Mouse (Mus musculus) liver, embryonic 11.5 days (tissue): ENCODE data around the gene 2300002M23Rik. TPM values are rescaled to one million over a fixed set of nuclear protein-coding genes. Genes with fewer than 3 reads are reported as not detected.

ENCODE experiments used
- ATAC-seq: fragments of 200-750 bp; cut with Nextera tagmentation; replicated peaks from 2 replicates; pipeline ENCODE4 v1.8.0; 2017; ENCODE audit warnings: moderate number of reproducible peaks, mild to moderate bottlenecking, moderate TSS enrichment, moderate library complexity; ENCODE audit not compliant: low FRiP score
- DNase-seq: peaks from one replicate; pipeline ENCODE4 v3.0.0-alpha.2; 2017; ENCODE audit warnings: low spot score
- H3K27ac ChIP-seq: fragments of 300-500 bp; sonication (generic); 2 replicates; pipeline ENCODE4 v1.5.1; 2014; ENCODE audit warnings: mild to moderate bottlenecking, low read depth, low read length, control low read depth
- H3K27me3 ChIP-seq: fragments of 300-500 bp; sonication (generic); replicated peaks from 2 replicates; pipeline ENCODE4 v1.6.1; 2014; ENCODE audit warnings: low read length, mixed read lengths; ENCODE audit not compliant: control insufficient read depth, insufficient read depth
- H3K36me3 ChIP-seq: fragments of 300-500 bp; sonication (generic); 2 replicates; pipeline ENCODE4 v1.6.1; 2014; ENCODE audit warnings: mild to moderate bottlenecking, low read length, moderate library complexity, mixed read lengths; ENCODE audit not compliant: control insufficient read depth, insufficient read depth
- H3K4me1 ChIP-seq: fragments of 300-500 bp; sonication (generic); replicated peaks from 2 replicates; pipeline ENCODE4 v1.6.1; 2014; ENCODE audit warnings: low read length, mixed read lengths; ENCODE audit not compliant: control insufficient read depth, insufficient read depth
- H3K4me2 ChIP-seq: fragments of 300-500 bp; sonication (generic); 2 replicates; pipeline ENCODE4 v1.6.1; 2014; ENCODE audit warnings: mild to moderate bottlenecking, control low read depth, moderate library complexity
- H3K4me3 ChIP-seq: fragments of 300-500 bp; sonication (generic); 2 replicates; pipeline ENCODE4 v1.5.1; 2014; ENCODE audit warnings: low read depth, low read length, control low read depth
- H3K9ac ChIP-seq: fragments of 300-500 bp; sonication (generic); 2 replicates; pipeline ENCODE4 v1.6.1; 2014; ENCODE audit warnings: low read depth, low read length, control low read depth
- H3K9me3 ChIP-seq: fragments of 300-500 bp; sonication (generic); 2 replicates; pipeline ENCODE4 v1.6.1; 2016; ENCODE audit warnings: low read length, inconsistent platforms, mixed read lengths; ENCODE audit not compliant: control insufficient read depth
- WGBS: fragments of 180-500 bp; shearing (Covaris S2); extraction: QIAGEN DNeasy Blood & Tissue Kit; methylation state at CpG from one replicate; pipeline ENCODE4 v1.1.7; 2014; 5-methylcytosine and 5-hydroxymethylcytosine counted together
- polyA plus RNA-seq: library from polyadenylated mRNA; unstranded; fragments of >200 nt; fragmentation: Nextera tagmentation; extraction: Ambion mirVana; gene quantifications from 2 replicates; pipeline ENCODE4 v1.2.1, GENCODE M21; 2014

The 2300002M23Rik gene
- polyA plus RNA-seq, 1 experiment from 2014 or later, result not detected

DNA sequence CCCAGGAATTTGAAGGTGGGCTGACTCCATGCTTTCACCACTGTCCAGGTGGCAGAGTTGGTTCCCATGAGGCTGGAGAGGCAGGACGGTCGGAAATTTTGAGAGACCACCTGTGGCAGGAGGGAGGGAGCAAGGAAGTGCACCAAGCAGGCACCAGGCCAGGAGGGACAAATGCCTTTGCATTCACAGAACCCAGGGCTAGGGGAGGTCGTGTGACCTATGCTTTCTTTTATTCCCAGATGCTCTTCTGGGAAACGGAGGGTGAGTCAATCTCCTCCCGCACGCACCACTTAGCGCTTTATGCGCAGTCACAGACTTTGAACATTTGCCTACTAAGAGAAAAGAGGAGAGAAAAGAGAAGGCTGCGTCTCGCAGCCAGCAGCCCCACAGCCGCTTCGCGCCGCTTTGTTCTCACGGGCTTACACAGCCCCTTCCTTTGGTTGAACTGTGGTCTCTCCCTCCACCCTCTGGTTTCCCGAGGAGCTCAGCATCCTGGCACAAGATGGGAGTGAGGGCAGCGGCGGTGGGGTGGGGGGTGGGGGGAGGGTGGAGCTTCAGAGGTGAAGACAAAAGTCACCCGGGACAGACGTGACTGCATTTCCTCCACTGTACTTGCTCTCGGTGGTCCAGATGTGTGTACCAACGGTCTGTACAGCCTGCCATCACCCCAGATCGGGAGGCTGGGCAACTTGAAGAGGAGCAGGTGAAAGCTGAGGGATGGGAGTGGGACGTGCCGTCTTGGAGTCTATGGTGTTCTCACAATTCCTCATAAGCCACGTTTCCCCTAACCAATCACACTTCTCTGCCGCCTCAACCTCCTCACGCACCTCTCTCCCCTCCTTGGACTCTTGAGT lies 2.1 kb downstream of the 2300002M23Rik start:
- H3K4me3 ChIP-seq, result 0 out of 2 replicates have a peak overlapping the region, but pooled peaks have one; percentile 15
- H3K27ac ChIP-seq, result no peak overlapping the region
- 3% methylated on average over 28 of the region's 28 CpGs for WGBS
- peaks cover 30% of the 10 kb centered on the region for H3K27me3 ChIP-seq
- DNase-seq (no peak), ATAC-seq (no peak)
- no peaks in the 10 kb centered on the region for H3K36me3 ChIP-seq
- H3K4me2 ChIP-seq, result peak overlapping the region; percentile 47
- H3K9me3 ChIP-seq, result no peaks in the 10 kb centered on the region
- no peak overlapping the region for H3K9ac ChIP-seq
- no peaks in the 10 kb centered on the region for H3K4me1 ChIP-seq

DNA sequence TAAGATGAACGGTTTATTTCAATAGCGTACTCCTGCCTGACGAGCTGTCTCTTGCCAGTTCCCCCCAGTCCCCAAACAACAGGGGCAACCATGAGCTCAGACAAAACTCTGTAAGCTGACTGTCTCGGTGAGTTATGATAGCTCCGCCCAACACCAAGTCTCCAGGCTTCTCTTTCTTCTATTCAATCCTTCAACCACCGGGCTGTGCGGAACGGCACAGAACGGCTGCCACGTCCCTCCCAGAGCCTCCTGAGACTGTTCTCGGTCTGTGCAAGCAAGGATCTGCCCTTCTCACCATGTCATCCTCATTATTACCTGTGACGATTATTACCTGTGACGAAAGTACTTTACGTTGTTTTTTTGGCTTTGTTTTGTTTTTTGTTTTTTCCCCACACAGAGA lies 3.6 kb downstream of the 2300002M23Rik start:
- Histone ChIP-seq H3K4me3 (no peak overlapping the region), H3K36me3 (no peaks in the 10 kb centered on the region), H3K9ac (no peak overlapping the region), H3K27me3 (peaks cover 38% of the 10 kb centered on the region), H3K4me1 (no peaks in the 10 kb centered on the region), H3K27ac (no peak overlapping the region), H3K9me3 (no peaks in the 10 kb centered on the region), H3K4me2 (no peak overlapping the region)
- no peak for DNase-seq
- WGBS, result 80% methylated on average over 14 of the region's 14 CpGs
- no peak for ATAC-seq

DNA sequence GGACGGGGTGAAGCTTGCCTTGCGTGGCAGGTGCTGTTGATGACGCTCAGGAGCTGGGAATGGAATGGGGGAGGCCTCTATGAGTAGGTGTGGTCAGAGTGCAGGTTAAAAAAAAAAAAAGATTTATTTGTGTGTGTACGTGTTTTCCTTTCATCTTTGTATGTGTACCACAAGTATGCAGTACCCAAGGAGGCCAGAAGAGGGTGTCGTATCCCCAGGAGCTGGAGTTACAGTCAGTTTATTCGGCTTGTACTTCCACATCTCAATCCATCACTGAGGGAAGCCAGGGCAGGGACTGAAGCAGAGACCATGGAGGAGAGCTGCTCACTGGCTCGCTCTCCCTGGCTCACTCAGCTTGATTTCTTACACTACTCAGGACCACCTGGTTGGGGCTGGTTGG lies 4.2 kb downstream of the 2300002M23Rik start:
- WGBS, result 90% methylated on average over 7 of the region's 7 CpGs
- Histone ChIP-seq H3K4me2 (no peak overlapping the region), H3K4me3 (no peak overlapping the region), H3K27ac (no peak overlapping the region), H3K4me1 (no peaks in the 10 kb centered on the region), H3K36me3 (no peaks in the 10 kb centered on the region), H3K27me3 (peaks cover 43% of the 10 kb centered on the region), H3K9ac (no peak overlapping the region), H3K9me3 (no peaks in the 10 kb centered on the region)
- no peak for DNase-seq
- ATAC-seq, result no peak

DNA sequence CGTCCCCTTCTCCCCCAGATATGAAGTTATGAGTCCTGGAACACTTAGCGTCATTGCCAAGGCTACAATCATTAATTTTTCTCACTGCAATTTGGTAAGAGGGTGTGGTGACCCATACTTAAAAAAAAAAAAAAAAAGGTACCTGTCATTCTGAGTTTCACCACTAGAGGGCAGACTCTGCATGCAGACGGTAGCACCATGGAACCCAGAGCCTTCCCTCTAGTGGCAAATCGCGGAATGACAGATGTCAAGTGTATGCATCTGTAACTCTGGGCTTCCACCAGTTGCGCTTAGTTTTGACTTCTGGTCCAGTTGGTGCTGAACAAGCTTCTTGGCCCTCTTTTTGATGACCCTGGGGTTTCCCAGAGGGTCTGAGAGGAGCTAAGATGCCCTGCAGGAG lies 11.0 kb downstream of the 2300002M23Rik start:
- ATAC-seq, result no peak
- H3K4me2 ChIP-seq, result no peak overlapping the region
- DNase-seq, result peak; percentile 57
- H3K4me3 ChIP-seq, result no peak overlapping the region
- H3K27ac ChIP-seq, result no peak overlapping the region
- H3K9ac ChIP-seq, result no peak overlapping the region
- H3K9me3 ChIP-seq, result 0 out of 2 replicates have a peak, but pooled peaks cover 3% of the 10 kb centered on the region
- no peaks in the 10 kb centered on the region for H3K4me1 ChIP-seq
- WGBS, result 20% methylated on average over 6 of the region's 6 CpGs
- H3K27me3 ChIP-seq, result peaks cover 16% of the 10 kb centered on the region
- H3K36me3 ChIP-seq, result no peaks in the 10 kb centered on the region

DNA sequence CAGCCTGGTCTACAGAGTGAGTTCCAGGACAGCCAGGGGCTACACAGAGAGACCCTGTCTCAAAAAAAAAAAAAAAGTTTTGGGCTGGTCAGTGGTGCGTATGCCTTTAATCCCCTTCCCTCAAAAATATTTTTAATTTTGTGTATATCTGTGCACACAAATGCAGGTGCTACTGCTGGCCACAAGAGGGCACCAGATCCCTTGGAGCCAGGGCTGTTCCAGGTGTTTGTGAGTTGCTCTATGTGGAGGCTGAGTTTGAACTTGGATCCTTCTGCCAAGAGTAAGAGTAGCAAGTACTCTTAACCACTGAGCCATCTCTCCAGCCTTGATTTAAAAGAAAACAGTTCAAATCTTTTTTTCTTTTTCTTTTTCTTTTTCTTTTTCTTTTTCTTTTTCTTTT lies 15.7 kb downstream of the 2300002M23Rik start:
- Histone ChIP-seq H3K9me3 (0 out of 2 replicates have a peak, but pooled peaks cover 3% of the 10 kb centered on the region), H3K4me1 (no peaks in the 10 kb centered on the region), H3K36me3 (no peaks in the 10 kb centered on the region), H3K4me3 (no peak overlapping the region), H3K27ac (no peak overlapping the region), H3K27me3 (peaks cover 3% of the 10 kb centered on the region; the same call in 1 of the 2 replicates), H3K4me2 (no peak overlapping the region), H3K9ac (no peak overlapping the region)
- DNase-seq (no peak), ATAC-seq (no peak)
- 84% methylated on average over 1 of the region's 1 CpGs for WGBS

DNA sequence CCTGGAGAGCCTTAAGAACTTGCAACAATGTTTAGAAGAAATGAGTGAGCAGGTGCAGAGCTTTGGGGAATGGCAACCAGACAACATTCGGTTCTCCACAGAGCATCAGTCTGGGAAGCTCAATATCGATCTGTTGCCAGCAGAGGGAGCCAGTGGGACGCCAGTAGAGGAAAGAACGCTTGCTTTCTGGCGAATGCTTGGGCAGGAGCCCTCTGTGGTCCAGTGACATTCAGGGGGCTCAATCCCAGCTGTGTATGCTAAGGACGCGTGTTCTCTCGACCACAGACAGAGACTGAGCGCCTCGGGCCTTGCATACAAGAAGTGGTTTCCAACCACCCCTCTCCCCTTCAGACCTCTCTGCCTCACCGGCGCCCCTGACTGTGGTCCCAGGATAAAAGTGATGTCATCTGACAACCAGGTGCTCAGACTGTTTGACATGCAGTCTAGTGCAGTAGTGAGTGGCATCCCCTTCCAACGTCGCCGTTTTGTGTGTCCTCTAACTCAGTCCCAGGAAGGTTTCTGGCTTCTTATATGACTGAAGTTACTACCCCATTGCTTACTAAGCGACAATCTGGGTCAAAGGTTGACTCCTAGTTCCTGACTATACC lies 17.2 kb downstream of the 2300002M23Rik start:
- Histone ChIP-seq H3K27me3 (0 out of 2 replicates have a peak, but pooled peaks cover 3% of the 10 kb centered on the region), H3K4me3 (no peak overlapping the region), H3K4me2 (no peak overlapping the region), H3K9me3 (no peaks in the 10 kb centered on the region), H3K4me1 (no peaks in the 10 kb centered on the region), H3K36me3 (no peaks in the 10 kb centered on the region), H3K27ac (no peak overlapping the region), H3K9ac (no peak overlapping the region)
- 19% methylated on average over 16 of the region's 16 CpGs for WGBS
- ATAC-seq, result no peak
- no peak for DNase-seq

DNA sequence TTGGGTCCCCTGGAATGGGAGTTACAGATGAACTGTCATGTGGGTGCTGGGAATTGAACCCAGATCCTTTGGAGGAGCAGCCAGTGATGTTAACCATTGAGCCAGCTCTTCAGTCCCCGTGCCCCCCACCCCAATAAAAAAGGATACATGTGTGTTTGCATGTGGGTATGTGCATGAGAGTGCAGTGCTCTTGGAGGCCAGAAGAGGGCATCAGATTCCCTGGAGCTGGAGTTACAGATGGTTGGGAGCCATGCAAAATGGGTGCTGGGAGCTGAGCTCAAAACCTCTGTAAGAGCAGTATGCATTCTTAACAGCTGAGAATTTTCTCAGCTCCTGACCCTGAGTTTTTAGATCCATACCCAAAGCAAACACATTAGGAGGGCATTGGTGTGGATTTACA lies 20.0 kb downstream of the 2300002M23Rik start:
- Histone ChIP-seq H3K9ac (no peak overlapping the region), H3K36me3 (no peaks in the 10 kb centered on the region), H3K27ac (no peak overlapping the region), H3K9me3 (no peaks in the 10 kb centered on the region), H3K4me3 (no peak overlapping the region), H3K4me2 (no peak overlapping the region), H3K27me3 (0 out of 2 replicates have a peak, but pooled peaks cover 3% of the 10 kb centered on the region), H3K4me1 (no peaks in the 10 kb centered on the region)
- ATAC-seq (no peak), DNase-seq (no peak)
- WGBS, result 76% methylated on average over 1 of the region's 1 CpGs

DNA sequence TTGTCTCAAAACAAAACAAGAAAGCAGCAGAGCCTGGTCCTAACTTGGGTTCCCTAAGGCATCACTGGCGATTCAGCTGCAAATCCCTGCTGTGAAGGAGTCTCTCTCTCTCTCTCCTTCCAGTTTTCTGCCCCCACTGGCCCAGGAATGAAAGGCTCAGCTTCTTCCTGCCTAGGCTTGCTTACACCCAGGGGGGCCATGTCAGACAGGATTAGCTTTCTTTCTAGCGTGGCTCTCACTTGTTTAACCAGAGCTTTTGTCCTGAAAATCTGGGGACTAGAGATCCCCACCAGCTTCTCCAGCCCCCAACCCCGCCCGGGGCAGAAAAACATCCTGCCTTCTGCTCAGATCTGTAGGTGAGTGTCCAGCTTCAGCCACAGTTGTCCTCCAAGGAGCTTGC lies 21.1 kb downstream of the 2300002M23Rik start:
- Histone ChIP-seq H3K27ac (no peak overlapping the region), H3K9me3 (no peaks in the 10 kb centered on the region), H3K4me1 (no peaks in the 10 kb centered on the region), H3K36me3 (no peaks in the 10 kb centered on the region), H3K9ac (no peak overlapping the region), H3K27me3 (0 out of 2 replicates have a peak, but pooled peaks cover 3% of the 10 kb centered on the region), H3K4me2 (no peak overlapping the region), H3K4me3 (no peak overlapping the region)
- ATAC-seq (no peak), DNase-seq (no peak)
- 37% methylated on average over 4 of the region's 4 CpGs for WGBS
